Mouse (Mus musculus) small intestine, adult 2 months (tissue): ENCODE results near the gene Ceacam18. TPM values are rescaled to one million over a fixed set of nuclear protein-coding genes. Genes with fewer than 3 reads are reported as not detected.

Experiments used
- H3K27ac ChIP-seq: fragments of 200-500 bp; 2 replicates; pipeline ENCODE4 v1.5.1; 2012; ENCODE audit warnings: low read depth, low read length, control low read depth, inconsistent platforms; ENCODE audit not compliant: insufficient read depth
- H3K27me3 ChIP-seq: fragments of 200-500 bp; 2 replicates; pipeline ENCODE4 v1.6.1; 2012; ENCODE audit warnings: mild to moderate bottlenecking, moderate library complexity, low read length, inconsistent platforms; ENCODE audit not compliant: control insufficient read depth, insufficient read depth
- H3K36me3 ChIP-seq: fragments of 200-500 bp; 2 replicates; pipeline ENCODE4 v1.6.1; 2012; ENCODE audit warnings: mild to moderate bottlenecking, low read length, control low read depth, inconsistent platforms; ENCODE audit not compliant: control insufficient read depth, insufficient read depth
- H3K4me1 ChIP-seq: fragments of 200-500 bp; 2 replicates; pipeline ENCODE4 v1.6.1; 2012; ENCODE audit warnings: low read length, inconsistent platforms, mixed read lengths; ENCODE audit not compliant: control insufficient read depth, insufficient read depth, insufficient read length
- H3K4me3 ChIP-seq: fragments of 200-500 bp; 2 replicates; pipeline ENCODE4 v1.5.1; 2012; ENCODE audit warnings: low read depth, mild to moderate bottlenecking, control low read depth, inconsistent platforms, low read length, moderate library complexity
- CTCF ChIP-seq: fragments of 200-500 bp; IDR thresholded peaks from 2 replicates; pipeline ENCODE4 v1.5.1; 2012; ENCODE audit warnings: low read depth, mild to moderate bottlenecking, control low read depth, inconsistent platforms, low read length, moderate library complexity, mixed read lengths; ENCODE audit not compliant: insufficient replicate concordance, insufficient read length; ENCODE audit errors: extremely low read depth
- POLR2A ChIP-seq: fragments of 200-500 bp; IDR thresholded peaks from 2 replicates; pipeline ENCODE4 v1.6.1; 2012; ENCODE audit warnings: low read depth, mild to moderate bottlenecking, control low read depth, inconsistent platforms, low read length, moderate library complexity
- WGBS: fragments of 180-500 bp; shearing (Covaris S2); methylation state at CpG from one replicate; pipeline ENCODE4 v1.1.7; 2018; 5-methylcytosine and 5-hydroxymethylcytosine counted together
- polyA plus RNA-seq: library from polyadenylated mRNA; depleted of rRNA; stranded (reverse); fragments of >200 nt; gene quantifications from 2 replicates; pipeline ENCODE4 v1.2.3, GENCODE M21; 2012; rRNA removed

The Ceacam18 gene
- polyA plus RNA-seq = 42.7 and 57.8 TPM in 2 replicates

DNA sequence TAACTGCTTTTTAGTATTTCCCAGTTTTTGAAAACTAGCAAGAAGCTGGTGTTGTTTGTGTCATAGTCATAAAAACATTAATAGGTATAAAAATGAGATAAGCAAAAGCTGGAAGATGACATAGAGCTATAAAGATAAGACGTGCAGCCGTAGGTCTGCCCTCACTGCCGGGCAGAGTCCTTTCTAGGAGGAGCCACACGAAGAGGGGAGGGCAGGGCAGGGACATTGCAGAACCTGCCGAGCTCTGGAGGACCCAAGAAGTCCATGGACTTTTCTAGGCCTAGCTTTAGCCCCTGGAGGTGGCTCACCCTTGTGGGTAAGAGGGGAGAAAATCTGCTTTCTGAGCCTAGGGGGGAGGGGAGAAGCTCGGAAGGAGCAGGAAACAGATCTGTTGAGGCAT lies at the start of gene Ceacam18:
TSS of gene Ceacam18 (plus strand) at position 208 of the 400 bp plus-strand sequence.
- Histone ChIP-seq H3K27me3 (no peaks in the 10 kb centered on the region), H3K36me3 (peaks cover 4% of the 10 kb centered on the region; the same call in 1 of the 2 replicates), H3K4me1 (peaks cover 26% of the 10 kb centered on the region; the same call in 1 of the 2 replicates), H3K4me3 (peak within 1 kb of the TSS; percentile 69), H3K27ac (peak within 1 kb of the TSS; percentile 92)
- 14% methylated on average over 6 of the region's 6 CpGs for WGBS
- TF ChIP-seq CTCF (no peak), POLR2A (peak; percentile 67; the same call in 1 of the 2 replicates)

DNA sequence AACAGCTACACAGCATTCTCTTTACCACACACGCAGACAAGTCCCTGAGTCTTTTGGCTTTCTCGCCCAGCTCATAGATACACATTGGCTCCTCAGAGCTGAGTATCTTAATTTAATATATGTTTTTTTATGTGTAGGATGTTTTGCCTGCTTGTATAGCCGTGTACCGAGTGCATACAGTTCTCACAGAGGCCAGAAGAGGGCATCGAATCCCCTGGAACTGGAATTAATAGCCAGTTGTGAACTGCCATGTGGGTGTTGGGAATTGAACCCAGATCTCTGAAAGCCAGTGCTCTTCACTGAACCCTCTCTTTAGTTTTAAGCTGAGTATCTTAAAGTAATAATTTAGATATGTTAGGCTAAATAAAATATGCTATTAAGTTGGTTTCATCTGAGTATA lies 49.7 kb upstream of the Ceacam18 start:
- peaks cover 40% of the 10 kb centered on the region for H3K36me3 ChIP-seq
- no peak for TF ChIP-seq CTCF
- TF ChIP-seq POLR2A = no peak
- H3K4me1 ChIP-seq = peaks cover 3% of the 10 kb centered on the region
- no peak overlapping the region for H3K27ac ChIP-seq
- no peak overlapping the region for H3K4me3 ChIP-seq
- 88% methylated on average over 5 of the region's 5 CpGs for WGBS
- H3K27me3 ChIP-seq = no peaks in the 10 kb centered on the region

DNA sequence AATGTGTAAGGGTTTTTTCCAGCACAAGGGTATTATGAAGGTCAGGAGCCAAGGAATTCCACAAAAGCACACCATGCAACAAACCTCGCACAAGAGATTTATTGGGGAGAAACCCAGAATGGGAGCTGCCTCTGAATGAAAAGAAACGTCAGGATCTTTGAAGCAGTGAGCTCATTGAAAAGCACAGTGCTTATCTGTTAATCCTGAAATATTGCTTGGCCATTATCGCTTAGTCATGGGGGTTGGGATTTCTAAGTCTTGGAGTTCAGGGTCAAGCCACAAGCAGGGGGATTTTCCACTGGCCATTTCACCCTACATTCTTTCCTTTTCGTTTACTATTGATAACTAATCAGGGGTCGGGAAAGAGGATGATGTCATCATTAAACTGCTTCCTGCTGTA lies 32.6 kb upstream of the Ceacam18 start:
- Histone ChIP-seq H3K27me3 (0 out of 2 replicates have a peak, but pooled peaks cover 3% of the 10 kb centered on the region), H3K4me3 (no peak overlapping the region), H3K27ac (no peak overlapping the region), H3K4me1 (no peaks in the 10 kb centered on the region; the same call in 1 of the 2 replicates), H3K36me3 (no peaks in the 10 kb centered on the region)
- 26% methylated on average over 5 of the region's 5 CpGs for WGBS
- TF ChIP-seq CTCF (no peak), POLR2A (no peak)

DNA sequence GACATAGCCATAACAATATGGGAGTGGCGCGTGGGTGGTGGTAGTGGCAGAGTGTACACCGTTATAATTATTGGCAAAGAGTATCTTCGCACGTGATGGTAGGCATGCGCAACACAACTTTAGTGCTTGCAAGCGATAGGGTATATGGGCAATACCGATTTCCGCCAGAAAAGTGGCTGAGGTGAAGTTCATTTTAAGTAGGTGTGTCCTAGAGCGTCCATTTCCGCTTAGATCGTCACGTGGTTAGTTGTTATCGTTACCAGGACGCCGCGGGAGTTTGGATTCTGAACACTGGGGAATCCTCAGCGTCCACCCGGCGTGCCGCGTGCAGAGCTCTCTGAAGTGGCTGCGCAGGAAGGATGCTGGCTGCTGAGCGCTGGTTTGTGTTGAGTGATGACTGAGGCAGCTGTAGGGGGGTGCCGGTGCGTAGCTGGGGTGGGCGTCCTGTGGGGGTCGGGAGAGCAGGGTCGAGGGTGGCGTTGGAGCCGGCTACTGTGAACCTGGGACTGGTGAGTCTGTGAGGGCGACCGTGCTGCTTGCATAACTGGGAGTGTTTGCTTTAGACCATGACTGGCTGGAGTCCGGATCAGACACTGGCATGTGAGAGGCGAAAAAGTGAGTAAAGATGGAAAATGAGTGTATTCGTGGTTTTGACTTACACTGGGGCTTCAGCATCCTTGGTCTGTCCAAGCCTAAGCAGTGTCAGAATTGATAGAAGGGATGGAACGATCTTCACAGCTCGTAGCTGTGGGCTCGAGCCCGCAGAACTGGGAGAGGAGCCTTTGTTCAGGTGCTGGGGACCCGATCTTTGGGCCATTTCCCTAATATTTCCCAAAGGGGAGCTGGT lies 27.4 kb upstream of the Ceacam18 start, which contains the start of gene Zfp819:
TSS of gene Zfp819 (plus strand) at position 274 of the 847 bp plus-strand sequence.
- TF ChIP-seq CTCF (no peak), POLR2A (no peak)
- peak within 1 kb of the TSS; percentile 31 for H3K4me3 ChIP-seq
- 15% methylated on average over 41 of the region's 41 CpGs for WGBS
- H3K27me3 ChIP-seq = no peaks in the 10 kb centered on the region; the same call in 1 of the 2 replicates
- peaks cover 5% of the 10 kb centered on the region for H3K4me1 ChIP-seq
- no peaks in the 10 kb centered on the region for H3K36me3 ChIP-seq
- no peak within 1 kb of the TSS for H3K27ac ChIP-seq

DNA sequence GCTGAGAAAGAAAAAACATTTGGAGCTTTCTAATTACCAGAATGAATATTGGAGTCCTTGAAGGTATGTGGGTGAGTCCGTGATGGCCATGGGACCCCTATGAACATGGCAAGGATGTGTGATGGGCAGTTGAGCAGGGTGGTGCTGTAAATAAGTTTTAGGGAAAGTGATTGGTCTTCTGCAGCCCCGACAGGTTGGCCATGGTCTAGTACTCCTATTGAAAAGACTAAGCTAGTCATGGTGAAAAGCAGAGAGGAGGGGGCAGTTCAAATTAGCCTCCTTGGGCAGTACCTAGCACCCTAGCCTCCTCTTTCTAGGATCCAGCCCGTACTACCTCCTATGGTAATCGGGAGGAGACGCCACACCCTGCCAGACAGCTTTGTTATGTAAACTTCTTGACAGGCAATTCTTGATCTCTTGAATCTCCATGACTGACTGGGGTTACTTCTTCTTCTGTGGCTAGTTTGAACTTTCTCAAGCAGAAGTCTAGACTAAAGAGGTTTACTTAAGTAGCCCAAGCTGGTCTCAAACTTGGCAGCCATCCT lies 26.7 kb upstream of the Ceacam18 start:
- Histone ChIP-seq H3K27me3 (no peaks in the 10 kb centered on the region; the same call in 1 of the 2 replicates), H3K4me1 (peaks cover 5% of the 10 kb centered on the region), H3K27ac (no peak overlapping the region), H3K4me3 (no peak overlapping the region), H3K36me3 (no peaks in the 10 kb centered on the region)
- WGBS = 22% methylated on average over 5 of the region's 5 CpGs
- TF ChIP-seq CTCF = no peak
- TF ChIP-seq POLR2A = no peak

GRCm38 (mm10) chr7:43608316-43608824 lies 26.1 kb upstream of the Ceacam18 start:
- Histone ChIP-seq H3K4me1 (peaks cover 5% of the 10 kb centered on the region), H3K36me3 (no peaks in the 10 kb centered on the region), H3K27ac (no peak overlapping the region), H3K4me3 (no peak overlapping the region), H3K27me3 (no peaks in the 10 kb centered on the region; the same call in 1 of the 2 replicates)
- TF ChIP-seq CTCF = no peak
- TF ChIP-seq POLR2A = no peak
- WGBS = 47% methylated on average over 7 of the region's 7 CpGs
